Mouse (Mus musculus): ENCODE data around the gene Myo10.

Myo10 gene

GRCm38 (mm10) chr15:25620560-25620959 lies 1.8 kb upstream of the Myo10 start:
- no peak for DNase-seq

GRCm38 (mm10) chr15:25621351-25622199 lies 750 bp upstream of the Myo10 start:
- peak in 1 of 2 experiments; percentile 26 for DNase-seq

- peak; percentile 63 to 71 for DNase-seq
Observed at GRCm38 (mm10) chr15:25622867-25623471, 644 bp downstream of the Myo10 start.

GRCm38 (mm10) chr15:25623556-25624180 lies 1.3 kb downstream of the Myo10 start:
- peak in 1 of 2 experiments; percentile 31 for DNase-seq

GRCm38 (mm10) chr15:25624263-25624662 lies 1.9 kb downstream of the Myo10 start:
- DNase-seq, result peak; percentile 68 to 69

- DNase-seq, result peak in 1 of 2 experiments; percentile 59
Observed at GRCm38 (mm10) chr15:25625471-25625870, 3.1 kb downstream of the Myo10 start.

- peak in 1 of 2 experiments; percentile 14 for DNase-seq
Observed at GRCm38 (mm10) chr15:25627012-25627411, 4.7 kb downstream of the Myo10 start.

- DNase-seq, result no peak
Observed at GRCm38 (mm10) chr15:25628251-25628650, 5.9 kb downstream of the Myo10 start.

- peak in 1 of 2 experiments; percentile 29 for DNase-seq
Observed at GRCm38 (mm10) chr15:25630716-25631115, 8.4 kb downstream of the Myo10 start.

- no peak for DNase-seq
Observed at GRCm38 (mm10) chr15:25631332-25631731, 9.0 kb downstream of the Myo10 start.

GRCm38 (mm10) chr15:25632902-25633301 lies 10.6 kb downstream of the Myo10 start:
- DNase-seq, result peak in 1 of 2 experiments; percentile 43

GRCm38 (mm10) chr15:25633674-25634340 lies 11.5 kb downstream of the Myo10 start:
- peak; percentile 68 to 79 for DNase-seq

GRCm38 (mm10) chr15:25637727-25638126 lies 15.4 kb downstream of the Myo10 start:
- peak; percentile 66 for DNase-seq

- no peak for DNase-seq
Observed at GRCm38 (mm10) chr15:25639217-25639616, 16.9 kb downstream of the Myo10 start.

GRCm38 (mm10) chr15:25640840-25641752 lies 18.8 kb downstream of the Myo10 start:
- DNase-seq, result no peak

- peak in 1 of 2 experiments; percentile 43 for DNase-seq
Observed at GRCm38 (mm10) chr15:25642214-25643058, 20.1 kb downstream of the Myo10 start.

- DNase-seq, result no peak
Observed at GRCm38 (mm10) chr15:25645862-25646261, 23.5 kb downstream of the Myo10 start.

GRCm38 (mm10) chr15:25648287-25648686 lies 26.0 kb downstream of the Myo10 start:
- no peak for DNase-seq

- no peak for DNase-seq
Observed at GRCm38 (mm10) chr15:25650371-25650770, 28.0 kb downstream of the Myo10 start.

- no peak for DNase-seq
Observed at GRCm38 (mm10) chr15:25651820-25652219, 29.5 kb downstream of the Myo10 start.

GRCm38 (mm10) chr15:25652368-25652767 lies 30.0 kb downstream of the Myo10 start:
- no peak for DNase-seq

Data from cerebellum, postnatal 14 days (tissue).